Mouse (Mus musculus) embryo, embryonic 11.5 days (tissue): ENCODE measurements around the gene Fam213b.

Experiments used
- DNase-seq: peaks from one replicate; pipeline ENCODE4 v3.0.0-alpha.2; 2012; ENCODE audit warnings: low read depth, low spot score

The Fam213b gene

GRCm38 (mm10) chr4:154898506-154899446, at the start of gene Fam213b:
Gene Fam213b (minus strand): TSS chr4:154899135.
- DNase-seq = peak; percentile 88

GRCm38 (mm10) chr4:154948066-154948939, 49.4 kb upstream of the Fam213b start:
- no peak for DNase-seq

GRCm38 (mm10) chr4:154946319-154946718, 47.4 kb upstream of the Fam213b start:
- DNase-seq = no peak

- peak; percentile 82 for DNase-seq
Observed at GRCm38 (mm10) chr4:154944121-154944590, 45.2 kb upstream of the Fam213b start.

- no peak for DNase-seq
Observed at GRCm38 (mm10) chr4:154943323-154944039, 44.5 kb upstream of the Fam213b start.

GRCm38 (mm10) chr4:154942632-154943322, 43.8 kb upstream of the Fam213b start:
- no peak for DNase-seq

- DNase-seq = no peak
Observed at GRCm38 (mm10) chr4:154941831-154942230, 42.9 kb upstream of the Fam213b start.

GRCm38 (mm10) chr4:154940156-154940555, 41.2 kb upstream of the Fam213b start:
- DNase-seq = no peak

GRCm38 (mm10) chr4:154937746-154938145, 38.8 kb upstream of the Fam213b start:
- no peak for DNase-seq

GRCm38 (mm10) chr4:154936542-154937255, 37.8 kb upstream of the Fam213b start:
- no peak for DNase-seq

- DNase-seq = no peak
Observed at GRCm38 (mm10) chr4:154935788-154936187, 36.9 kb upstream of the Fam213b start.

- no peak for DNase-seq
Observed at GRCm38 (mm10) chr4:154934800-154935199, 35.9 kb upstream of the Fam213b start.

GRCm38 (mm10) chr4:154933306-154933907, 34.5 kb upstream of the Fam213b start:
- no peak for DNase-seq

GRCm38 (mm10) chr4:154929088-154929660, 30.2 kb upstream of the Fam213b start:
- no peak for DNase-seq

- no peak for DNase-seq
Observed at GRCm38 (mm10) chr4:154928395-154929087, 29.6 kb upstream of the Fam213b start, which contains the start of gene Tnfrsf14. Gene Tnfrsf14 (minus strand): TSS chr4:154928563.

GRCm38 (mm10) chr4:154927899-154928337, 29.0 kb upstream of the Fam213b start:
- no peak for DNase-seq

GRCm38 (mm10) chr4:154926969-154927898, 28.3 kb upstream of the Fam213b start:
- no peak for DNase-seq

- DNase-seq = no peak
Observed at GRCm38 (mm10) chr4:154925413-154925812, 26.5 kb upstream of the Fam213b start.
